Mouse (Mus musculus) spleen, postnatal 10 days (tissue): Measurements from ENCODE around the gene Dync2h1.
"Not testable (repeated sequence)": the region's sequence is repeated elsewhere in the genome, so short reads cannot be mapped to it uniquely, and the experiment has no call there.

Experiments used
- DNase-seq, 2 experiments: peaks; one replicate each; pipeline ENCODE4 v3.0.0; 2021 to 2022; ENCODE audit warnings: low spot score in 2 of 2

The Dync2h1 gene

GRCm38 (mm10) chr9:7015600-7015999 is 168.6 kb downstream of the Dync2h1 start:
- no peak for DNase-seq

- no peak for DNase-seq
Observed at GRCm38 (mm10) chr9:7014733-7015132, 169.5 kb downstream of the Dync2h1 start.

DNA sequence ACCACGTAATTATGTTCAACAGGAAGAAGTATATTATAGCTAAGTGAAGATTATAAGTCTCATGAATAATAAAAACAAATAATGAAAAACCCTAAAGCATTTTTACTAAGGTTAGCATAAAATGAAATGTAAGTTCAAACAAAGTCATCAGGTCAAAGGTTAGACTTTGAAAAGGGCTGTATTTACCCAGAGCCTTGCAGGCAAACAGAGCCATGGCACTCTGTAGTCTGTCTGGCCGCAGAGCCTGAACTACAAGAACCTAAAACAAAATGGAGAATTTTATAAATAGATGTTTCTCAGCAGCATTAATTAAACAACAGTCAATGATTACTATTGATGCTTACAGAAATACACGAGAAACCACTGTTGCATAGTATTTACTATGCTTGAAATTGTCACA is 174.5 kb downstream of the Dync2h1 start:
- no peak for DNase-seq

DNA sequence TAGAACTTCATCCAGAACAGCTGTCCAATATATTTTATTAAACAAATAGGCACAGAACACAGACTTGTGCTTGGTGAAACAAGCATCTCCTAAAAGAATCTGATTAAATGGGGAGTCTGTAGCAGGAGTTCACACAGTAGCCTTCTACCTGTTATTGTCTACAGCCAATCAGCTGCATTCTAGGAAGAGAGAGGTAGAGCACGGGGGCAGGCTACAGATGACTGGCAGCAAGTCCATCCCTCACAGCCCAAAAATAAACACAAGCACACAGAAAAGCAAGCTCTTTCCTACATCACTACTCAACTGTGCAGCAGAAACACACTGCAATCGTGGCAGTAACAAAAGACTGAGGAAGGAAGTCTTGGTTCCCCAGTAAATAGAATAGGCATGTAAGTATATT is 189.4 kb downstream of the Dync2h1 start:
- no peak for DNase-seq

DNA sequence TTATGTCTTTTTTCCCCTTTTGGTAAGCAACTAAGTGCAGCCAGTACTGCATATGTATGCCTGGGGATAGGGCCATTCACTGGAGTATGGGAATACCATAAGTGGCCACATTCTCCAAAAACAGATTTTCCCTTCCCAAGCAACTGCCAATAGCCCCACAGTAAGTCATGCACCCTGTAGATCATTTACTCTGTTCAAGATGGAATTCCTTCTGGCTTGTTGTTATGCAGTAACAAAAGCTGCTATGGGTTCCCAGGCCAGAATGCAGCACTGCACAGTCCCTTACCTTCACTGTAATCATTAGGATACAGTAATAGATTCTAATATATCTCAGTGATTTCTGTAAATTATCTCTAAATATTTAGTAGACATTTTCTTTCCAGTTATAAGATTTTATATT is 190.0 kb downstream of the Dync2h1 start:
- DNase-seq, result no peak

DNA sequence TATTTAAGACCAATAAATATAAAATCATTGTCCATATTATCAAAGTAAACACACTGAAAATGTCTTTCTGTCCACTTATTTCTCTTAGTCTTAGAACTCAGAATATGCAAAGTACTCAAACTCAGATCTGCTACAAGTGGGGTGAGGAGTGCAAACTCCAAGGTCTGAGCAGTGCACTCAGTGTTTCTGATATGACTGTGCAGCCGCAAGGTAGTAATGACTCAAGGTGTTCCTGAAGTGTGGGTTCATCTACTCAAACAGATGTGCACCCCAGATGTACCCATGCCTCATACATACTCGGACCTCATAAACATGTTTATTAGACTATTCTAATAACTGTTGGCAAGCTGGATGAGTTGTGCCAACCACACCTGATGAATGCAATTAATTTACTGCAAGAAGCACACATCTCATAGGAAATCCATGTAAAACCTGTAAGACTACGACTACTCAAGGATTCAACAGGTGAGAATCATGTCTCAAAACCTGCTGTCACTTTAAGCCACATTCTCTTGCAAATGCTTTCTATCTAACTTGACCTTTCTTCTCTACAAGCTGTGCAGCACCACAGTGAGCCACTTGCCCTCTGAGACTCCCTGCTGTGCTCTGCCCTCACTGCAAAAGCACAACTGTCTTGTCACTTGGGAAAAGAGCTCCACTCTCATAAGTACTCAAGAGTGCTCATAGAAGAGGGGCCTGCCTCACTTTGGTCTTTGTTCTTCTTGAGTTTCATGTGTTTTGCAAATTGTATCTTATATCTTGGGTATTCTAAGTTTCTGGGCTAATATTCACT is 195.2 kb downstream of the Dync2h1 start:
- no peak for DNase-seq

DNA sequence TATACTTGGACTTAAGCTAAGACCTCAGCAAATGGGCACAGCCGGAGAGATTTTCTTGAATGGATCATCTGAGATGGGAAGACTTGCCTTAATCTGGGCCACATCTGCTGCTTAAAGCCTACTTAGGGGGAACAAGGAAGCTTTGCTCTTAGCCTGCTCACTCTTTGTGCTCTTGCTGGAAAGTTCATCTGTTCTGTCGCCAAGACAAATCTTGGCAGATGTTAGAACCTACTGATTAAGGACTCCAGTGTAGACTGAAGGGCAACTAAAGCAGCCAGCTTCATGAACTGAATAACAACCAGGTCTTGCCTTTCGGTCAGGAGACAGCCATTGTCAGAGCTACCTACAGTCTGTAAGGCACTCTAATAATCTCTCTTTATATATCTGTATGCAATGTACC is 198.1 kb downstream of the Dync2h1 start:
- DNase-seq, result no peak

- DNase-seq, result no peak
Observed at GRCm38 (mm10) chr9:6969171-6969570, 215.1 kb downstream of the Dync2h1 start.

DNA sequence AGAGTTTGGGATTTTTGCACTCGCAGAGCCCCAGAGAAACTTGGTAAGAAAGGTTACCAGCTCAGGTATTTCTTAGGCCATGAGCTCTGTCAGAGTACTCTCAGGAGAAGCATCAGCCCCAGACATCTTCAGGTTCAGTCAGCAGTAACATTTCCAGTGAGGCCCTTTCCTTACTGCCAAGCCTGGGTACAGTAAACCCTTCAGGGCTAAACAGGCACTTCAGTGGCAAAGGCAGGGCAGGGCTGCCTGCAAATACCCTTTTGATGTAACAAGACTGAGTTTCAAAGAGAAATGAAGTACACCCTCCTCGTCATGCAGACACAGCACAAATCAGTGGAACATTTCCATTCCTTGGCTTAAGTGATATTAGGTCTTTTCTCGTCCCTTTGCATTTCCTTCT is 219.2 kb downstream of the Dync2h1 start:
- DNase-seq, result no peak

DNA sequence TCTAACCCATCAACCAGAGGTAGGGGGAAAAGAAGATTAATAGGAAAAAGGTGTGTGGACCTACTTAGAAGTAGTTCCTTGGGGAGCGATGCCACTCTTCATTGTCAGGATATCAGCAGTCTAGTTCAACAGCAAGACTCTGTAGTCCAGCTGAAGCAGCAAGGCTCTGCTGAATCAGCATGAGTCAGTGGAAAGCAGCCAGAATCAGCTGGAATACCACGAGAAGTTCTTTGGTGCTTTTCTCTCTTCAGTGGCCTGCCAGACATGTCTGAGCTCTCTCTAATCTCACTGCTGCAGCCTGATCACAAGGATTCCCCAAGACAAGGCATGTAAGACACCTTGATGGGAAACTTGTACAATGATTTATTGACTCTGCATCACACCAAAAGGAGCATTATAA is 225.9 kb downstream of the Dync2h1 start:
- DNase-seq, result no peak

DNA sequence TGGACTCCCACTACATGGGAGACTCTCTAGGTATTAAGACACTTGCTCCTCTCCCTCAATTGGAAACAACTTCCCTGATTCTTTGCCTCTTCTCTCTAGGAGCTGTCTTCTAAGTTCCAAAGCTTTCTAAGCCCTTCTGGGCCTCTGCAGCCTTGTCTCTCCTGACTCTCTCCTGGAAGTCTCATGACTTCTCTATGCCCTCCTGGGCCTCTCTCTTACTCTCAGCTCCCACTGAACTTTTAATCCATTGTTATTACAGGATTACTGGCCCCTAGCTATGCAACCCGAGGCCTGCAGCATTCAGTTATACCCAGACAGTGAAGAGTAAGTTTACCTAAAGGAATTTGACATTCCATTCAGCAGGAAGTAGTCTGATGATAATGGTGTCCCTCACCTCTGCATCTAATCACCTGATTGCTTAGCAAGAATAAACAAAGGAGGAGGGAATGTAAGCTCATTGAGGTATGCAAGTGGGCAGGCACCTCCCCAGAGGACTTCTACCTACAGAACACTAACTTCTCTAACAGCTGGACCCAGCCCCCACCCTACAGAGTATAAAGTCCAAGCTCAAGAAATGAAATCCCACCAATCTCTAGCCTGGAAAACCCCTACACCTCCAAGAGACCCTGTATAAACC is 256.7 kb downstream of the Dync2h1 start:
- DNase-seq, result no peak

GRCm38 (mm10) chr9:6913471-6913870 is 270.8 kb downstream of the Dync2h1 start:
- DNase-seq, result no peak

DNA sequence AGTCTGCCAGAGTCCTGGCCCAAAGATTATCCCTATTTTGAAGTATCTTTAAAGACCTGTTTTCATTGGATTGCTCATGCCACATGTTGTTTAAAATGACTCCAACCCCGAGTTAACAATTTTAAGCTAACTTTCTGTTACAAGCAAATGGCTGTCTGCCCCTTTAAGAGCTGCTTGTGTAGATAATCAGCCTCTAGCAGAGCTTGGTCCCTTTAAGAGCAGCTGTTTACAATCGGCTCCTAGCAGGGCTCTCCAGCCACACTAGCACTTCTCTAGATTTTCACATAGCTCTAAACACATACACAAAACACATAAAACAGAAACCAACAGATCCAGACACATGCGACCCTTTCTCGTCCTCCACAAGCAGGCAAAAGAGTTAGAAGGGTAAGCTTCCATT is 273.7 kb downstream of the Dync2h1 start:
- not testable (repeated sequence) for DNase-seq

DNA sequence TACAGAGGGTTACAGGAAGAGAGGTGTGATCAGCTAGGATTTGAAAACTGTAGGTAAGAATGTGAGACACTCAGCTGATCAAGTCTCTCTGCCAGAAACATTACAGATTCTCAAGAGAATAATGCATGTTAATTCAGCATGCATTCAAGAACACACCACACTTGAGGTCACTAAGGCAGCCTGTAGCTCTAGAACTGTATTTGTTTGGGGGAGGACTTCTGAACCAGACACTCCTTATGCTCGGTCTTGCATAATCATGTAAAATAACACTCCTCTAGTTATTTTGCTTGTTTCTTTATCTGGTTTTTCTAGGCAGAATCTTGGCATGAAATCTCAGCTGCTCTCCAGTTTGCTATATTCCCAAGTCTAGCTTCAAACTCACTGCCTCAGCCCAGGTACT is 282.6 kb downstream of the Dync2h1 start:
- no peak for DNase-seq

- DNase-seq, result no peak
Observed at GRCm38 (mm10) chr9:6891331-6891730, 292.9 kb downstream of the Dync2h1 start.

DNA sequence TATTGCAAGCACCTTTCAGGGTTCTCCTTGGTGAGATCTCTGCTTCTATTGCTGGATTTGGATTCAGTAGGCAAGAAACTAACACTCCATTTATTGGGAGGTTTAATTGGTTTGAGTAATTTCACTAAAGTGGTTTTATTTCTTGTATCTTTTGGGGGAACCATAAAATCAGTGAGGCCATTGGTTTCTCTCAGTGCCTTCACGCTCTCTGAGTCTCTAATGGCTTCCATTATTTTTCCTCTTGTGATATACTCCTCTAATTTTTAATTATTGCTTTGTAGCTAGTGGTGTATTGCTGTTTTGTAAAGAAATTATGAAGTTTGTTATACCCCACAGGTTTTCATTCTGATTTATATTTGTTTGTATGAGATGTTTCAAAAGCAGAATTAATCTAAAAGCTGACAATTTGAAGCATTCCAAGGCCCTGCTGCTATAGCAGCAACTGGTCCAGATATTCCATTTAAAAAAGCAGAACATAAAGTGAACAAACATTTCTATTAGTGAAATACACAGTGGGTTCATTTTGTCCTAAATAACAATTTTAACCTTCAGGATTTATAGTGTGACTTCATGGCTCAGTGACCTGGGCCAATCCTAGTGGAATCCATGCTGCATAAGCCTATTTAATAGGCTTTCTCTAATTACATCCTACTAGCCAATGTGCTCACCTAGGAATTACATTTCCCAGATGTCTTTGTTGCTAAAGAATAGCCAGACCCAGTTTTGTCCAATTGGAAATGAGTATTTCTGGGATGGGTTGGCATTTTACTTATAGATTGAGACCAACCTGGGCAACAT is 302.9 kb downstream of the Dync2h1 start:
- no peak for DNase-seq
